In the genomic region with DNA sequence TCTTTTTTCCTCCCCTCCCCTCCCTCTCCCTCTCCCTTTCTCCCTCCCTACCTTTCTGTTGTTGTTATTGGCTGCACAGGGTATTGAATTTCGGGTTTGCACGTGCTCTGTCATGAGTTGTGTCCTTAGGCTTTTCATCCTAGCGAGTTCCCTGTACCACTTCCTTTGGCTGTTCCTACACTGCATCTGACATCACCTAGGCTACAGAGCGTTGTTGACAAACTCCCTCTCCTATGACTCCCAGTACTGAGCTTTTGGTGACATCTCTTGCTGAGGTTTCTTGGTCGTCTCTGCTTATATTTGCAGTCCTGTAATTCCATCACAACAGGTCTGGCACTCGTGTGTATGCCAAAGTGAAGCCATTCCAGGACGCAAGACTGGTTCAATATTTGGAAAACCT, we compare ENCODE assay signal across 21 mouse cellular contexts. TPM values are rescaled to one million over a fixed set of nuclear protein-coding genes. Genes with fewer than 3 reads are reported as not detected.
DNase-seq lines count a peak whose midpoint lies in the region; ATAC-seq and TF ChIP-seq lines count a peak whose summit lies in the region.
"Had no signal": no experiment of that assay in that cellular context is flagged by ENCODE, and none has a peak within 500 bp of the region (broad histone marks: within the 10 kb centered on the region; RNA-seq: fewer than 3 reads in every experiment).

No protein-coding gene starts in this region.

- H3K79me2 ChIP-seq in liver, adult 2 months (ENCODE audit: control insufficient read depth, insufficient read depth, low read length) = peaks cover 20% of the 10 kb centered on the region; the same call in 1 of the 2 replicates

- H3K9ac ChIP-seq in liver, adult 2 months (ENCODE audit: low read depth, low read length) = no peak overlapping the region
- H3K9ac ChIP-seq in liver, embryonic 12.5 days = no peak overlapping the region
- H3K9ac ChIP-seq: embryonic facial prominence, embryonic 13.5 days; embryonic facial prominence, embryonic 15.5 days; forebrain, embryonic 12.5 days had no signal

- no peaks in the 10 kb centered on the region for H3K36me3 ChIP-seq in liver, adult 2 months (ENCODE audit: control insufficient read depth, insufficient read depth, low read length)
- H3K36me3 ChIP-seq in liver, embryonic 12.5 days = no peaks in the 10 kb centered on the region
- H3K36me3 ChIP-seq: embryonic facial prominence, embryonic 13.5 days; embryonic facial prominence, embryonic 15.5 days; forebrain, embryonic 12.5 days had no signal

- WGBS in liver, adult 2 months = 12% methylated on average over 7 of the region's 7 CpGs
- 63% methylated on average over 7 of the region's 7 CpGs for WGBS in liver, embryonic 12.5 days (ENCODE audit: insufficient replicate concordance)

- no peak for TF ChIP-seq CTCF in liver, adult 2 months (IDR thresholded peaks at IDR 0.05; ENCODE audit: low read depth, low read length)

- no peak for TF ChIP-seq POLR2A in liver, adult 2 months (IDR thresholded peaks at IDR 0.05; ENCODE audit: extremely low read depth, insufficient read depth, low read length)

- ATAC-seq in liver, embryonic 12.5 days = no peak
- ATAC-seq: forebrain, embryonic 14.5 days; forebrain, embryonic 16.5 days had no signal

- peak; percentile 93 for DNase-seq in heart, adult 11 months
- DNase-seq in heart, adult 18-20 months = no peak
- peak; percentile 60 for DNase-seq in liver, adult 2 months (ENCODE audit: extremely low read depth, low read depth, low spot score)
- DNase-seq: adrenal gland, adult 2 months; adrenal gland, postnatal 10 days; adrenal gland, postnatal 25 days; cerebellum, adult 11 months; cerebellum, adult 18-20 months; cerebellum, adult 8-10 months; cerebellum, adult 9-11 months; cerebellum, postnatal 14 days; cerebellum, postnatal 36 days; embryo, embryonic 11 days had no signal

- H3K4me3 ChIP-seq in liver, adult 2 months (ENCODE audit: insufficient read depth, low read depth, low read length) = no peak overlapping the region
- no peak overlapping the region for H3K4me3 ChIP-seq in liver, embryonic 12.5 days
- H3K4me3 ChIP-seq: embryonic facial prominence, embryonic 13.5 days; embryonic facial prominence, embryonic 15.5 days; erythroblast, embryonic 14.5 days; forebrain, embryonic 10.5 days; forebrain, embryonic 12.5 days had no signal

- no peak overlapping the region for H3K27ac ChIP-seq in liver, adult 2 months (replicated peaks; ENCODE audit: insufficient read depth, low read depth, low read length)
- H3K27ac ChIP-seq in liver, embryonic 12.5 days = no peak overlapping the region
- H3K27ac ChIP-seq: embryonic facial prominence, embryonic 13.5 days; embryonic facial prominence, embryonic 15.5 days; forebrain, embryonic 10.5 days; forebrain, embryonic 12.5 days had no signal

- H3K4me2 ChIP-seq in liver, embryonic 12.5 days = no peak overlapping the region
- H3K4me2 ChIP-seq: embryonic facial prominence, embryonic 13.5 days; embryonic facial prominence, embryonic 15.5 days; forebrain, embryonic 12.5 days had no signal

- H3K4me1 ChIP-seq in liver, adult 2 months (ENCODE audit: control insufficient read depth, insufficient read depth, low read length) = peaks cover 29% of the 10 kb centered on the region
- H3K4me1 ChIP-seq in liver, embryonic 12.5 days = peaks cover 19% of the 10 kb centered on the region

- H3K9me3 ChIP-seq in liver, embryonic 12.5 days (replicated peaks) = no peaks in the 10 kb centered on the region
- H3K9me3 ChIP-seq: embryonic facial prominence, embryonic 13.5 days; embryonic facial prominence, embryonic 15.5 days; forebrain, embryonic 10.5 days; forebrain, embryonic 12.5 days had no signal

- H3K27me3 ChIP-seq in liver, adult 2 months (ENCODE audit: control insufficient read depth, insufficient read depth, low read length) = no peaks in the 10 kb centered on the region
- H3K27me3 ChIP-seq in liver, embryonic 12.5 days (replicated peaks) = peaks cover 11% of the 10 kb centered on the region; the same call in 1 of the 2 replicates
- H3K27me3 ChIP-seq: embryonic facial prominence, embryonic 13.5 days; embryonic facial prominence, embryonic 15.5 days; forebrain, embryonic 12.5 days had no signal

RNA-seq across cellular contexts. Expression of gene Itsn1, which starts 14.0 kb away (rescaled TPM):
- 10 to 100 TPM; 50.2 to 53.6 TPM for total RNA-seq in heart, adult 18-20 months (2021)
- 13.6 and 16.5 TPM in 2 replicates for total RNA-seq in liver, adult 2 months (2014; rRNA removed)
- polyA plus RNA-seq in liver, adult 2 months (2012; rRNA removed) = 14.4 and 16.3 TPM in 2 replicates
- 47.5 and 52.3 TPM in 2 replicates for polyA plus RNA-seq in liver, embryonic 12.5 days (2016; fragmentation: Nextera tagmentation; extraction: Ambion mirVana)

RNA-seq across cellular contexts. Expression of gene Cryzl1, which starts 14.3 kb away (rescaled TPM):
- total RNA-seq in heart, adult 18-20 months (2021) = 10 to 100 TPM; 23.0 to 25.0 TPM
- 23.1 and 24.6 TPM in 2 replicates for total RNA-seq in liver, adult 2 months (2014; rRNA removed)
- 9.6 and 10.1 TPM in 2 replicates for polyA plus RNA-seq in liver, adult 2 months (2012; rRNA removed)
- 40.3 and 40.9 TPM in 2 replicates for polyA plus RNA-seq in liver, embryonic 12.5 days (2016; fragmentation: Nextera tagmentation; extraction: Ambion mirVana)

RNA-seq across cellular contexts. Expression of gene Donson, which starts 54.5 kb away (rescaled TPM):
- 1 to 10 TPM; 2.9 to 3.6 TPM for total RNA-seq in heart, adult 18-20 months (2021)
- 2.3 and 3.0 TPM in 2 replicates for total RNA-seq in liver, adult 2 months (2014; rRNA removed)
- 1.6 and 2.9 TPM in 2 replicates for polyA plus RNA-seq in liver, adult 2 months (2012; rRNA removed)
- polyA plus RNA-seq in liver, embryonic 12.5 days (2016; fragmentation: Nextera tagmentation; extraction: Ambion mirVana) = 48.4 and 54.9 TPM in 2 replicates

Comparison
In these comparisons a context has a peak if more than half of its experiments do, and no peak if none do; other contexts are left out.
1. DNase-seq: peak in heart, adult 11 months (single experiment) and liver, adult 2 months (single experiment); none in heart, adult 18-20 months (0 of 2).